Mouse (Mus musculus) CH12.LX (cell line): ENCODE measurements around the gene Akr1b10. TPM values are rescaled to one million over a fixed set of nuclear protein-coding genes. Genes with fewer than 3 reads are reported as not detected.

Source experiments
- DNase-seq: peaks from one replicate; pipeline ENCODE4 v3.0.0-alpha.2; 2013; ENCODE audit errors: extremely low read depth
- H3K27ac ChIP-seq: 2 replicates; pipeline ENCODE4 v1.5.1; 2012; ENCODE audit warnings: low read depth, mild to moderate bottlenecking, control low read depth, moderate library complexity; ENCODE audit not compliant: insufficient read depth
- H3K27me3 ChIP-seq: replicated peaks from 2 replicates; pipeline ENCODE3; 2012; ENCODE audit warnings: inconsistent platforms
- H3K36me3 ChIP-seq, 2 experiments: replicated peaks in 1 of 2; 2 replicates each; pipeline versions ENCODE3 to v1.6.1; 2012; ENCODE audit warnings: inconsistent platforms in 1 of 2, low read length in 1 of 2, mild to moderate bottlenecking in 1 of 2, mixed read lengths in 1 of 2, moderate library complexity in 1 of 2; ENCODE audit not compliant: control insufficient read depth in 1 of 2, insufficient read depth in 1 of 2
- H3K4me1 ChIP-seq, 2 experiments: 2 replicates each; pipeline ENCODE4 v1.6.1; 2012; ENCODE audit warnings: inconsistent platforms in 1 of 2, moderate library complexity in 1 of 2; ENCODE audit not compliant: insufficient read depth in 2 of 2, control insufficient read depth in 1 of 2
- H3K4me2 ChIP-seq: 2 replicates; pipeline ENCODE4 v1.6.1; 2012; ENCODE audit warnings: low read depth, mild to moderate bottlenecking, control low read depth; ENCODE audit not compliant: poor library complexity, insufficient read depth, severe bottlenecking
- H3K4me3 ChIP-seq, 3 experiments: fragments of 150-350 bp in 1 of 3; sonication (generic) in 1 of 3; replicated peaks in 1 of 3; 2 replicates each; pipeline versions ENCODE3 to v1.5.1; 2011 to 2012; ENCODE audit warnings: low read depth in 2 of 3, low read length in 2 of 3, mild to moderate bottlenecking in 2 of 3, moderate library complexity in 2 of 3, control low read depth in 1 of 3, improper control_type of control experiment in 1 of 3, inconsistent platforms in 1 of 3, mixed read lengths in 1 of 3; ENCODE audit not compliant: poor library complexity in 1 of 3
- H3K79me2 ChIP-seq: replicated peaks from 2 replicates; pipeline ENCODE4 v1.6.1; 2012; ENCODE audit warnings: mild to moderate bottlenecking, moderate library complexity; ENCODE audit not compliant: control insufficient read depth, poor library complexity, insufficient read depth, severe bottlenecking; ENCODE audit errors: extremely low read depth
- H3K9ac ChIP-seq: 2 replicates; pipeline ENCODE4 v1.6.1; 2012; ENCODE audit warnings: low read depth, mild to moderate bottlenecking, control low read depth, moderate library complexity; ENCODE audit not compliant: insufficient read depth
- H3K9me3 ChIP-seq: replicated peaks from 2 replicates; pipeline ENCODE3; 2012; ENCODE audit warnings: low read length, inconsistent platforms, mixed read lengths
- BHLHE40 ChIP-seq: IDR thresholded peaks from 2 replicates; pipeline ENCODE4 v1.6.1; 2011; ENCODE audit warnings: mild to moderate bottlenecking, low read depth, low read length, improper control_type of control experiment
- CHD2 ChIP-seq: IDR thresholded peaks from 2 replicates; pipeline ENCODE4 v1.6.1; 2011; ENCODE audit warnings: low read length, improper control_type of control experiment
- CTCF ChIP-seq, 2 experiments: IDR thresholded peaks in 1 of 2; conservative IDR thresholded peaks in 1 of 2; 2 replicates each; pipeline ENCODE4 v1.5.1; 2011 to 2012; ENCODE audit warnings: low read depth in 2 of 2, low read length in 2 of 2, improper control_type of control experiment in 1 of 2, inconsistent platforms in 1 of 2, mild to moderate bottlenecking in 1 of 2, moderate library complexity in 1 of 2
- E2F4 ChIP-seq: IDR thresholded peaks from 2 replicates; pipeline ENCODE4 v1.6.1; 2011; ENCODE audit warnings: low read depth, low read length, improper control_type of control experiment; ENCODE audit not compliant: insufficient replicate concordance
- EP300 ChIP-seq: IDR thresholded peaks from 2 replicates; pipeline ENCODE4 v1.6.1; 2011; ENCODE audit warnings: low read length, improper control_type of control experiment
- IRF4 ChIP-seq: IDR thresholded peaks from 2 replicates; pipeline ENCODE4 v1.6.1; 2014; ENCODE audit warnings: low read depth, mild to moderate bottlenecking, inconsistent platforms, low read length, improper control_type of control experiment
- KAT2A ChIP-seq: IDR thresholded peaks from 2 replicates; pipeline ENCODE4 v1.6.1; 2012; ENCODE audit warnings: low read length, improper control_type of control experiment, inconsistent platforms; ENCODE audit not compliant: insufficient replicate concordance
- MAZ ChIP-seq: IDR thresholded peaks from 2 replicates; pipeline ENCODE4 v1.6.1; 2012; ENCODE audit warnings: low read depth, mild to moderate bottlenecking, inconsistent platforms, low read length, improper control_type of control experiment, moderate library complexity
- MYC ChIP-seq: IDR thresholded peaks from 2 replicates; pipeline ENCODE4 v1.6.1; 2011; ENCODE audit warnings: low read depth, mild to moderate bottlenecking, improper control_type of control experiment, low read length
- POLR2AphosphoS2 ChIP-seq: IDR thresholded peaks from 2 replicates; pipeline ENCODE4 v1.6.1; 2011; ENCODE audit warnings: low read depth, low read length, improper control_type of control experiment
- RCOR1 ChIP-seq: conservative IDR thresholded peaks from 2 replicates; pipeline ENCODE4 v1.6.1; 2012; ENCODE audit warnings: low read depth, mild to moderate bottlenecking, inconsistent platforms, low read length, improper control_type of control experiment
- SMC3 ChIP-seq: IDR thresholded peaks from 2 replicates; pipeline ENCODE4 v1.6.1; 2011; ENCODE audit warnings: low read depth, low read length, improper control_type of control experiment
- TCF12 ChIP-seq: IDR thresholded peaks from 2 replicates; pipeline ENCODE4 v1.6.1; 2014; ENCODE audit warnings: low read depth, mild to moderate bottlenecking, inconsistent platforms, low read length, improper control_type of control experiment
- UBTF ChIP-seq: IDR thresholded peaks from 2 replicates; pipeline ENCODE4 v1.6.1; 2012; ENCODE audit warnings: low read depth, mild to moderate bottlenecking, inconsistent platforms, low read length, improper control_type of control experiment, moderate library complexity
- USF1 ChIP-seq: IDR thresholded peaks from 2 replicates; pipeline ENCODE4 v1.6.1; 2014; ENCODE audit warnings: low read depth, mild to moderate bottlenecking, inconsistent platforms, low read length, improper control_type of control experiment
- USF2 ChIP-seq: conservative IDR thresholded peaks from 2 replicates; pipeline ENCODE4 v1.6.1; 2011; ENCODE audit warnings: low read depth, low read length, improper control_type of control experiment
- ZC3H11A ChIP-seq: IDR thresholded peaks from 2 replicates; pipeline ENCODE4 v1.6.1; 2012; ENCODE audit warnings: low read depth, mild to moderate bottlenecking, inconsistent platforms, low read length, improper control_type of control experiment
- ZKSCAN1 ChIP-seq: IDR thresholded peaks from 2 replicates; pipeline ENCODE4 v1.6.1; 2012; ENCODE audit warnings: low read depth, inconsistent platforms, low read length, improper control_type of control experiment, borderline replicate concordance
- ZNF384 ChIP-seq: IDR thresholded peaks from 2 replicates; pipeline ENCODE4 v1.6.1; 2012; ENCODE audit warnings: low read depth, low read length, improper control_type of control experiment, inconsistent platforms
- dilution Hi-C: fragments of 300-500 bp; cut with MboI; formaldehyde crosslinking; loops from 2 replicates; pipeline ENCODE4 v1.14.3; 2020; ENCODE audit warnings: low sequenced_read_pairs; ENCODE audit not compliant: extremely low pct_unique_long_range_greater_than_20kb, extremely low pct_ligation_motif_present
- in situ Hi-C: fragments of 300-500 bp; cut with MboI; formaldehyde crosslinking; loops from 3 replicates; pipeline ENCODE4 v1.14.3; 2019; ENCODE audit warnings: low sequenced_read_pairs, low pct_ligation_motif_present, low pct_unique_long_range_greater_than_20kb, mixed read lengths
- polyA plus RNA-seq: library from polyadenylated mRNA; unstranded; fragments of >175 nt; gene quantifications from 2 replicates; pipeline ENCODE4 v1.2.1, GENCODE M21; 2012; ENCODE audit warnings: low read depth; ENCODE audit not compliant: insufficient read length
- total RNA-seq, 2 experiments: library from RNA; depleted of rRNA; stranded (reverse); fragments of 300-350 nt in 1 of 2; fragments of >200 nt in 1 of 2; gene quantifications; 2 replicates each; pipeline ENCODE4 v1.2.3; 2012 to 2014

Akr1b10 gene
- total and polyA plus RNA-seq, 3 experiments = 20.3 to 34.7 (median 29.6) TPM

DNA sequence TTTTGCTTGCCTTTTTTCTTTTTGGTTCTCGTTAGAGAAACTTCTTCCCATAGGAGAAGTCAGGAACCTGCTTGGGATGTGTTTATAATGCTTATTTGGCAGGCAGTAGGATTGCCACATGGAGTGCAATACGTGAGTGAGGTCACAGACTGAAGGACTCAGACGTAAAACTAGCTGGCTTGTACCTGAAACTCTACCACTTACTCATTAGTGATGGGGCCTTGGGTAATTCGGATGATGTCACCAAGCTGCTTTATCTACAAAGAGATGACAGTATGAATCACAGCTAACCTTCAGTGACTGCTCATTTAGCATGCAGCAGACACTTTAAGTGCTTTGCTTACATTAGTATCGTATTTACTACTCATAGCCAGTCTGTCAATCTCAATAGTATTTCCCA, 11.9 kb downstream of the Akr1b10 start:
- in situ Hi-C loops = no loop called here
- TF ChIP-seq ZKSCAN1 = no peak
- TF ChIP-seq, all 38 proteins: peak for 0
- no peak overlapping the region for H3K4me3 ChIP-seq

DNA sequence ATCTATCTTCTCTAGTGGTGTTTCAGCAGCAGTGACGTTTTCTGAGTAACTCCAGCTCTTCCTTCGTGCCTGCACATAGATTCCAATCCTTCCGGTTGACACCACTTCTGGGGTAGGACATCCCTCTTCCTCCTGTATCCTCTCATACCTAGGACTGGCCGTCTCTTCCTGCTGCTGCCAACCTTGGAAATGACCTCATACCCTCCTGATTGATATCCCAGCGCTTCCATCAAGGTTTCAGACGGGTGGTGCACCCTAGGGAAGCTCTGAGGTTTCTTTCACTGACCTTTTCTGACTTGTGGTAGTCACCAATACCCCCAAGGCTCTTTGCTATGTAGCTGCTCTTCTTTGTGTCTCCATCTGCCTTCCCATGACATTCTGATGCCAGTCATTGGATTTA, 14.4 kb downstream of the Akr1b10 start:
- H3K27me3 ChIP-seq = no peaks in the 10 kb centered on the region
- H3K79me2 ChIP-seq = no peaks in the 10 kb centered on the region
- dilution Hi-C loops (no loop called here), in situ Hi-C loops (no loop called here)
- H3K9me3 ChIP-seq = no peaks in the 10 kb centered on the region
- H3K4me3 ChIP-seq = no peak overlapping the region
- H3K27ac ChIP-seq = no peak overlapping the region
- H3K4me2 ChIP-seq = no peak overlapping the region
- H3K4me1 ChIP-seq = peaks cover 3 to 30% of the 10 kb centered on the region in 2 experiments; a peak in 3 of 4 replicates
- H3K36me3 ChIP-seq = peaks cover 34 to 61% of the 10 kb centered on the region in 2 experiments
- DNase-seq = no peak
- TF ChIP-seq MAZ (no peak), CHD2 (no peak), TCF12 (no peak), POLR2AphosphoS2 (no peak), IRF4 (no peak), UBTF (no peak), KAT2A (no peak), ZC3H11A (no peak), ZNF384 (no peak), USF1 (no peak), CTCF (conservative IDR thresholded peaks at IDR 0.05 in 1 of 2, IDR thresholded peaks at IDR 0.05 in 1 of 2; ENCODE audit: low read depth in 2 of 2, low read length in 2 of 2) (no peak), EP300 (no peak), MYC (no peak), USF2 (no peak), E2F4 (no peak), RCOR1 (no peak), SMC3 (no peak), BHLHE40 (no peak)
- H3K9ac ChIP-seq = no peak overlapping the region

More for the DNA sequence above, 11.9 kb downstream of the Akr1b10 start:
- Histone ChIP-seq H3K27ac (no peak overlapping the region), H3K9ac (no peak overlapping the region), H3K4me2 (no peak overlapping the region), H3K4me1 (peaks cover 3 to 26% of the 10 kb centered on the region in 2 experiments; a peak in 3 of 4 replicates), H3K27me3 (no peaks in the 10 kb centered on the region), H3K9me3 (no peaks in the 10 kb centered on the region), H3K36me3 (peaks cover 50 to 83% of the 10 kb centered on the region in 2 experiments), H3K79me2 (no peaks in the 10 kb centered on the region)
- DNase-seq = no peak
- dilution Hi-C loops = no loop called here
